Mouse (Mus musculus) MEL (cell line): Measurements from ENCODE around the gene Caprin1. TPM values are rescaled to one million over a fixed set of nuclear protein-coding genes. Genes with fewer than 3 reads are reported as not detected.

ENCODE experiments used
- DNase-seq: peaks from one replicate; pipeline ENCODE4 v3.0.0; 2011; ENCODE audit warnings: low read depth, low spot score
- H3K27ac ChIP-seq: 2 replicates; pipeline ENCODE4 v1.5.1; 2012; ENCODE audit warnings: low read depth, mild to moderate bottlenecking, control low read depth, low read length, moderate library complexity; ENCODE audit not compliant: control insufficient read depth
- H3K27me3 ChIP-seq, 2 experiments: fragments of 150-350 bp in 1 of 2; sonication (generic) in 1 of 2; 2 replicates each; pipeline ENCODE4 v1.6.1; 2012; ENCODE audit warnings: low read length in 2 of 2, mild to moderate bottlenecking in 2 of 2, improper control_type of control experiment in 1 of 2, moderate library complexity in 1 of 2; ENCODE audit not compliant: insufficient read depth in 2 of 2, control insufficient read depth in 1 of 2
- H3K36me3 ChIP-seq, 2 experiments: 2 replicates each; pipeline ENCODE4 v1.6.1; 2012 to 2014; ENCODE audit warnings: low read length in 2 of 2, improper control_type of control experiment in 1 of 2, inconsistent platforms in 1 of 2, mild to moderate bottlenecking in 1 of 2; ENCODE audit not compliant: insufficient read depth in 2 of 2, control insufficient read depth in 1 of 2
- H3K4me1 ChIP-seq, 2 experiments: fragments of 150-350 bp in 1 of 2; sonication (generic) in 1 of 2; 2 replicates each; pipeline ENCODE4 v1.6.1; 2012; ENCODE audit warnings: low read length in 2 of 2, improper control_type of control experiment in 1 of 2, mild to moderate bottlenecking in 1 of 2; ENCODE audit not compliant: insufficient read depth in 2 of 2, control insufficient read depth in 1 of 2
- H3K4me3 ChIP-seq, 2 experiments: fragments of 150-350 bp in 1 of 2; sonication (generic) in 1 of 2; 2 replicates each; pipeline ENCODE4 v1.5.1; 2012; ENCODE audit warnings: low read depth in 2 of 2, low read length in 2 of 2, mild to moderate bottlenecking in 2 of 2, moderate library complexity in 2 of 2, control low read depth in 1 of 2, improper control_type of control experiment in 1 of 2; ENCODE audit not compliant: control insufficient read depth in 1 of 2, insufficient read depth in 1 of 2
- H3K79me2 ChIP-seq: 2 replicates; pipeline ENCODE4 v1.6.1; 2012; ENCODE audit warnings: mild to moderate bottlenecking, low read length, moderate library complexity; ENCODE audit not compliant: control insufficient read depth, poor library complexity, insufficient read depth
- H3K9ac ChIP-seq: 2 replicates; pipeline ENCODE4 v1.6.1; 2012; ENCODE audit warnings: low read depth, mild to moderate bottlenecking, control low read depth, low read length, moderate library complexity; ENCODE audit not compliant: control insufficient read depth, poor library complexity, severe bottlenecking
- H3K9me3 ChIP-seq: fragments of 150-350 bp; sonication (generic); replicated peaks from 2 replicates; pipeline ENCODE4 v1.6.1; 2012; ENCODE audit warnings: mild to moderate bottlenecking, low read length, improper control_type of control experiment, moderate library complexity; ENCODE audit not compliant: insufficient read depth
- BHLHE40 ChIP-seq: IDR thresholded peaks from 2 replicates; pipeline ENCODE4 v1.6.1; 2012; ENCODE audit warnings: low read depth, mild to moderate bottlenecking, inconsistent platforms, low read length, improper control_type of control experiment, borderline replicate concordance
- CHD2 ChIP-seq: IDR thresholded peaks from 2 replicates; pipeline ENCODE4 v1.6.1; 2011; ENCODE audit warnings: low read length, improper control_type of control experiment
- CTCF ChIP-seq, 3 experiments: IDR thresholded peaks in 2 of 3; conservative IDR thresholded peaks in 1 of 3; 2 replicates each; pipeline ENCODE4 v1.5.1; 2011 to 2012; ENCODE audit warnings: low read length in 3 of 3, low read depth in 2 of 3, mild to moderate bottlenecking in 2 of 3, improper control_type of control experiment in 1 of 3, inconsistent platforms in 1 of 3, mixed read lengths in 1 of 3, moderate library complexity in 1 of 3; ENCODE audit not compliant: control insufficient read depth in 1 of 3, insufficient read depth in 1 of 3, poor library complexity in 1 of 3, severe bottlenecking in 1 of 3
- E2F4 ChIP-seq: IDR thresholded peaks from 2 replicates; pipeline ENCODE4 v1.6.1; 2011; ENCODE audit warnings: low read depth, low read length, improper control_type of control experiment, borderline replicate concordance
- EP300 ChIP-seq, 2 experiments: IDR thresholded peaks; 2 replicates each; pipeline ENCODE4 v1.6.1; 2011; ENCODE audit warnings: improper control_type of control experiment in 2 of 2, low read length in 2 of 2, low read depth in 1 of 2, mild to moderate bottlenecking in 1 of 2
- ETS1 ChIP-seq: IDR thresholded peaks from 2 replicates; pipeline ENCODE4 v1.6.1; 2012; ENCODE audit warnings: low read depth, mild to moderate bottlenecking, inconsistent platforms, low read length, improper control_type of control experiment, moderate library complexity
- GABPA ChIP-seq: IDR thresholded peaks from 2 replicates; pipeline ENCODE4 v1.6.1; 2012; ENCODE audit warnings: low read depth, mild to moderate bottlenecking, inconsistent platforms, low read length, improper control_type of control experiment, moderate library complexity
- JUND ChIP-seq: IDR thresholded peaks from 2 replicates; pipeline ENCODE4 v1.6.1; 2011; ENCODE audit warnings: low read depth, mild to moderate bottlenecking, improper control_type of control experiment, low read length
- MAX ChIP-seq: IDR thresholded peaks from 2 replicates; pipeline ENCODE4 v1.6.1; 2011; ENCODE audit warnings: low read length, improper control_type of control experiment
- MAZ ChIP-seq: IDR thresholded peaks from 2 replicates; pipeline ENCODE4 v1.6.1; 2012; ENCODE audit warnings: low read depth, mild to moderate bottlenecking, inconsistent platforms, low read length, improper control_type of control experiment
- MXI1 ChIP-seq: IDR thresholded peaks from 2 replicates; pipeline ENCODE4 v1.6.1; 2011; ENCODE audit warnings: mild to moderate bottlenecking, low read depth, low read length, improper control_type of control experiment
- MYB ChIP-seq: IDR thresholded peaks from 2 replicates; pipeline ENCODE4 v1.6.1; 2011; ENCODE audit warnings: mild to moderate bottlenecking, low read depth, low read length, improper control_type of control experiment
- MYC ChIP-seq: IDR thresholded peaks from 2 replicates; pipeline ENCODE4 v1.6.1; 2011; ENCODE audit warnings: low read depth, mild to moderate bottlenecking, low read length, improper control_type of control experiment, moderate library complexity
- NELFE ChIP-seq: IDR thresholded peaks from 2 replicates; pipeline ENCODE4 v1.6.1; 2011; ENCODE audit warnings: low read depth, low read length, improper control_type of control experiment
- NRF1 ChIP-seq: IDR thresholded peaks from 2 replicates; pipeline ENCODE4 v1.6.1; 2014; ENCODE audit warnings: low read depth, mild to moderate bottlenecking, inconsistent platforms, low read length, improper control_type of control experiment, moderate library complexity; ENCODE audit not compliant: poor library complexity, insufficient read depth, severe bottlenecking
- POLR2A ChIP-seq, 2 experiments: IDR thresholded peaks; 2 replicates each; pipeline ENCODE4 v1.6.1; 2011 to 2012; ENCODE audit warnings: low read length in 2 of 2, mild to moderate bottlenecking in 2 of 2, control low read depth in 1 of 2, improper control_type of control experiment in 1 of 2, low read depth in 1 of 2, moderate library complexity in 1 of 2; ENCODE audit not compliant: control insufficient read depth in 1 of 2, insufficient read depth in 1 of 2, poor library complexity in 1 of 2
- RAD21 ChIP-seq: IDR thresholded peaks from 2 replicates; pipeline ENCODE4 v1.6.1; 2011; ENCODE audit warnings: mild to moderate bottlenecking, low read depth, low read length, improper control_type of control experiment
- RCOR1 ChIP-seq: IDR thresholded peaks from 2 replicates; pipeline ENCODE4 v1.6.1; 2012; ENCODE audit warnings: low read depth, mild to moderate bottlenecking, inconsistent platforms, low read length, improper control_type of control experiment
- SIN3A ChIP-seq: IDR thresholded peaks from 2 replicates; pipeline ENCODE4 v1.6.1; 2012; ENCODE audit warnings: low read length, improper control_type of control experiment, inconsistent platforms
- SMC3 ChIP-seq: IDR thresholded peaks from 2 replicates; pipeline ENCODE4 v1.6.1; 2011; ENCODE audit warnings: low read depth, low read length, improper control_type of control experiment
- TAL1 ChIP-seq: IDR thresholded peaks from 2 replicates; pipeline ENCODE4 v1.6.1; 2012; ENCODE audit warnings: mild to moderate bottlenecking, inconsistent platforms, low read length, moderate library complexity, mixed read lengths
- USF2 ChIP-seq, 2 experiments: IDR thresholded peaks; 2 replicates each; pipeline ENCODE4 v1.6.1; 2011 to 2012; ENCODE audit warnings: improper control_type of control experiment in 2 of 2, low read length in 2 of 2, borderline replicate concordance in 1 of 2, inconsistent platforms in 1 of 2, low read depth in 1 of 2, mild to moderate bottlenecking in 1 of 2; ENCODE audit not compliant: insufficient read depth in 1 of 2
- polyA plus RNA-seq, 2 experiments: library from polyadenylated mRNA; stranded (reverse) in 1 of 2; unstranded in 1 of 2; fragments of >175 nt in 1 of 2; fragments of >200 nt in 1 of 2; gene quantifications; 2 replicates each; pipeline versions ENCODE4 v1.2.1 to v1.2.4; 2012; ENCODE audit warnings: low replicate concordance in 2 of 2, low read depth in 1 of 2; ENCODE audit not compliant: insufficient read length in 2 of 2, insufficient read depth in 1 of 2, missing spikeins in 1 of 2
- total RNA-seq: library from RNA; depleted of rRNA; stranded (reverse); fragments of 300-350 nt; gene quantifications from 2 replicates; pipeline ENCODE4 v1.2.3, GENCODE M21; 2012

Caprin1 gene
- total and polyA plus RNA-seq, 3 experiments: 209 to 426 (median 239) TPM

DNA sequence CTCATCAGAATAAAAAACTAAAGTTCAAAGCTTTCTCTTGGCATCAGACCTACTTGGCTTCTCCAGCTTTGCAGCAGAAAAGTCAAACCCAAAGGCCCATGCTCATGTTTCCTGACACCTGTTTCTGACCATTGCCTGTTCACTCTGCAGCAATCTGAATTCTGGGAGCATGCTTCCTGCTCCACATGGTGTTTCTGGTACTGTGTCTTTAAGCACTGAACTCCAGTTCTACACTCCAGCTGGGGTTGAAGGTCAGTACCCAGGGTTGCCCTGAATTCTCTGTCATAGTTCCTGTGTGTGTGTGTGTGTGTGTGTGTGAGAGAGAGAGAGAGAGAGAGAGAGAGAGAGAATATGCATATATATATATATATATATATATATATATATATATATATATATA lies 11.0 kb upstream of the Caprin1 start:
- no peak overlapping the region for H3K4me3 ChIP-seq
- no peak for DNase-seq
- H3K27ac ChIP-seq: no peak overlapping the region
- no peaks in the 10 kb centered on the region for H3K36me3 ChIP-seq
- no peaks in the 10 kb centered on the region for H3K4me1 ChIP-seq
- TF ChIP-seq TAL1: no peak
- no peak for TF ChIP-seq JUND
- no peak for TF ChIP-seq MAZ
- no peak for TF ChIP-seq MAX
- TF ChIP-seq MYB: no peak
- no peak for TF ChIP-seq MXI1
- TF ChIP-seq RAD21: no peak
- no peak for TF ChIP-seq E2F4
- no peak for TF ChIP-seq CTCF (IDR thresholded peaks at IDR 0.05 in 2 of 3, conservative IDR thresholded peaks at IDR 0.05 in 1 of 3; ENCODE audit: control insufficient read depth in 1 of 3, insufficient read depth in 1 of 3, low read depth in 2 of 3, low read length in 3 of 3, poor library complexity in 1 of 3, severe bottlenecking in 1 of 3)
- no peak for TF ChIP-seq NELFE
- TF ChIP-seq MYC: no peak
- TF ChIP-seq NRF1: no peak
- no peak for TF ChIP-seq RCOR1
- TF ChIP-seq CHD2: no peak
- no peak for TF ChIP-seq SMC3
- no peak for TF ChIP-seq EP300 (IDR thresholded peaks at IDR 0.05; ENCODE audit: low read depth in 1 of 2, low read length in 2 of 2)
- TF ChIP-seq POLR2A (IDR thresholded peaks at IDR 0.05; ENCODE audit: control insufficient read depth in 1 of 2, insufficient read depth in 1 of 2, low read depth in 1 of 2, low read length in 2 of 2, poor library complexity in 1 of 2): no peak
- TF ChIP-seq SIN3A: no peak
- TF ChIP-seq USF2 (IDR thresholded peaks at IDR 0.05; ENCODE audit: borderline replicate concordance in 1 of 2, insufficient read depth in 1 of 2, low read depth in 1 of 2, low read length in 2 of 2): no peak
- TF ChIP-seq BHLHE40: no peak
- no peaks in the 10 kb centered on the region for H3K9me3 ChIP-seq
- peaks cover 2 to 7% of the 10 kb centered on the region in 2 experiments for H3K27me3 ChIP-seq
- no peaks in the 10 kb centered on the region for H3K79me2 ChIP-seq
- H3K9ac ChIP-seq: no peak overlapping the region

DNA sequence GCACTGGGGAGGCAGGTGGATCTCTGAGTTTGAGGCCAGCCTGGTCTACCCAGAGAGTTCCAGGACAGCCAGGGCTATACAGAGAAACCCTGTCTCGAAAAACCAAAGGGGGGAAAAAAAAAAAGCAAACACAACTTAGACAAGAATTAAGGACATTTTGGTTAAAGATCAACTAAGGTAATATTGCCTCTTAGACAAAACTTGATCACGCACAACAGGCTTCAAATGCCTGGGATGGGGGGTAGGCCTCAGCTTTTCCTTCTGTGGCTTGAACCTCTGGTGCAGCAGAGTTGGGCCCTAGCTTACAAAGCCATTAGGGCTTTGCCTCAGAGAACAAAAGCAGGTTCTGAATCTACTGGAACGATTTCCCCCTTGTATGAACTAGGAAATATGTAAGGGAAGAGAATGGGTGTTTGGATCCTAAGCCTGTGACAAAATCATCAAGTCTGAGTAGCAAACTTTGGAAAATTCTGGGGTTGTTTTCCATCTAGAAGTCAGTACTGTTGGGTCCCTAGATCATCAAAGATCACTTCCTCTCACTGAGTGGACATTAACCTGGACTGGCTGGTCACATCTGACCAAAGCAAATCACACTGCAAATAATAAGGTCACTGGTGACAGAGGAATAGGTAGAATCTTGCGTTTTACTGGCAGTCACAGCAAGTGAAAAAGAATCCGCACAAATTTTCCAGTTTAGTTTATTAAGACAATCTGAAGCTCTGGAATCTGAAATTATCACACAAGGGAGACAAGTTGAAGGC lies 6.5 kb upstream of the Caprin1 start:
- H3K4me1 ChIP-seq: no peaks in the 10 kb centered on the region
- no peak overlapping the region for H3K4me3 ChIP-seq
- no peaks in the 10 kb centered on the region for H3K36me3 ChIP-seq
- H3K79me2 ChIP-seq: no peaks in the 10 kb centered on the region
- no peak overlapping the region for H3K27ac ChIP-seq
- TF ChIP-seq TAL1 (no peak), GABPA (no peak), ETS1 (no peak), BHLHE40 (no peak)
- DNase-seq: no peak
- no peak overlapping the region for H3K9ac ChIP-seq
- peaks cover 2% of the 10 kb centered on the region in 2 experiments; a peak in 3 of 4 replicates for H3K27me3 ChIP-seq
- no peaks in the 10 kb centered on the region for H3K9me3 ChIP-seq
